Mouse (Mus musculus): ENCODE data around the gene Sfxn3.

DNA sequence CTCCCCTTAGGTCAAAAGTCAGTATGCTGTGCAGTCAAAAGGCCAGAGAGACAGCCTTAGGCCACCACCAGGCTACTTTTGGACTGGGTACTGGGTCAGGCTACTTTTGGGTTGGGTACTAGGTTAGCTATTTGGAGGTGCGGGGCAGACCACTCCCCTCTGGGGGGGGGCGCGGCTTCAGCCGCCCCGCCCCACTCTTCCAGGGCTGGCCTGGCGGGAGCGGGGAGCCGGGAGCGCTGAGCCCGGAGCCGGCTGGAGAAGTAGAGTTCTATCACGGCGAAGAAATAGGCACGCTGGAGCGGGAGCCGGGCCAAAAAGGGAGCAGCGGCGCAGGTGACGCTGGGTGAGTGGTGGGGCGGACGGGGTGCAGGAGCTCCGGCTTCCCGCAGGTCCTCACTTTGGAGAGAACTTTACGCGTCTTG is 32.3 kb upstream of the Sfxn3 start:
- TF ChIP-seq CEBPB (IDR thresholded peaks at IDR 0.05; ENCODE audit: insufficient read depth, poor library complexity, severe bottlenecking) (no peak), POLR2AphosphoS2 (IDR thresholded peaks at IDR 0.05; ENCODE audit: insufficient read length, low read depth) (no peak)
